Mouse (Mus musculus): Measurements from ENCODE around the gene Capn9. TPM values are rescaled to one million over a fixed set of nuclear protein-coding genes. Genes with fewer than 3 reads are reported as not detected.
A peak's percentile ranks its signal among the peaks of the same experiment; 100 is the strongest.

The Capn9 gene
- total and polyA plus RNA-seq, 3 experiments: 0.10 TPM; not detected in 2

GRCm38 (mm10) chr8:124608239-124608971 lies 32.5 kb downstream of the Capn9 start (continued):
- TF ChIP-seq NELFE (IDR thresholded peaks at IDR 0.05; ENCODE audit: low read depth, low read length) (peak; percentile 15; the same call in 1 of the 2 replicates), POLR2AphosphoS2 (IDR thresholded peaks at IDR 0.05; ENCODE audit: low read depth, low read length) (no peak), POLR2A (IDR thresholded peaks at IDR 0.05; ENCODE audit: low read depth, low read length) (no peak), CTCF (conservative IDR thresholded peaks at IDR 0.05 in 1 of 2, IDR thresholded peaks at IDR 0.05 in 1 of 2; ENCODE audit: low read depth in 2 of 2, low read length in 2 of 2) (peak; percentile 52 to 82), E2F4 (IDR thresholded peaks at IDR 0.05; ENCODE audit: insufficient replicate concordance, low read depth, low read length) (no peak), RCOR1 (conservative IDR thresholded peaks at IDR 0.05; ENCODE audit: low read depth, low read length) (no peak), SIN3A (IDR thresholded peaks at IDR 0.05; ENCODE audit: low read length) (no peak), MAX (IDR thresholded peaks at IDR 0.05; ENCODE audit: low read length) (peak; percentile 24; the same call in 1 of the 2 replicates)

- no peaks in the 10 kb centered on the region for H3K9me3 ChIP-seq (replicated peaks; ENCODE audit: low read length)
- dilution Hi-C loops (cut with MboI; ENCODE audit: extremely low pct_ligation_motif_present, extremely low pct_unique_long_range_greater_than_20kb, low sequenced_read_pairs) (no loop called here), in situ Hi-C loops (cut with MboI; ENCODE audit: low pct_ligation_motif_present, low pct_unique_long_range_greater_than_20kb, low sequenced_read_pairs) (no loop called here)
- peaks cover 0 to 6% of the 10 kb centered on the region in 2 experiments; a peak in 1 of 4 replicates for H3K4me1 ChIP-seq (ENCODE audit: control insufficient read depth in 1 of 2, insufficient read depth in 2 of 2)
- no peaks in the 10 kb centered on the region for H3K79me2 ChIP-seq (replicated peaks; ENCODE audit: control insufficient read depth, extremely low read depth, insufficient read depth, poor library complexity, severe bottlenecking)
- no peak overlapping the region for H3K4me3 ChIP-seq (replicated peaks in 1 of 3; ENCODE audit: low read depth in 2 of 3, low read length in 2 of 3, poor library complexity in 1 of 3)
- TF ChIP-seq MAZ (IDR thresholded peaks at IDR 0.05; ENCODE audit: low read depth, low read length) (no peak), ZMIZ1 (IDR thresholded peaks at IDR 0.05; ENCODE audit: low read depth, low read length) (no peak), USF1 (IDR thresholded peaks at IDR 0.05; ENCODE audit: low read depth, low read length) (no peak)
- no peaks in the 10 kb centered on the region for H3K36me3 ChIP-seq (replicated peaks in 1 of 2; ENCODE audit: control insufficient read depth in 1 of 2, insufficient read depth in 1 of 2, low read length in 1 of 2)
- H3K27me3 ChIP-seq (replicated peaks): peaks cover 81% of the 10 kb centered on the region
- no peak for DNase-seq (ENCODE audit: extremely low read depth)
- no peak overlapping the region; the same call in 1 of the 2 replicates for H3K4me2 ChIP-seq (ENCODE audit: insufficient read depth, low read depth, poor library complexity, severe bottlenecking)
- H3K27ac ChIP-seq (ENCODE audit: insufficient read depth, low read depth): no peak overlapping the region
- H3K9ac ChIP-seq (ENCODE audit: insufficient read depth, low read depth): no peak overlapping the region
Observed at GRCm38 (mm10) chr8:124608972-124609353, 33.1 kb downstream of the Capn9 start.

- Histone ChIP-seq H3K4me3 (replicated peaks in 1 of 3; ENCODE audit: low read depth in 2 of 3, low read length in 2 of 3, poor library complexity in 1 of 3) (no peak overlapping the region), H3K4me2 (ENCODE audit: insufficient read depth, low read depth, poor library complexity, severe bottlenecking) (no peak overlapping the region), H3K27ac (ENCODE audit: insufficient read depth, low read depth) (no peak overlapping the region), H3K27me3 (replicated peaks) (peaks cover 51% of the 10 kb centered on the region), H3K36me3 (replicated peaks in 1 of 2; ENCODE audit: control insufficient read depth in 1 of 2, insufficient read depth in 1 of 2, low read length in 1 of 2) (no peaks in the 10 kb centered on the region), H3K79me2 (replicated peaks; ENCODE audit: control insufficient read depth, extremely low read depth, insufficient read depth, poor library complexity, severe bottlenecking) (no peaks in the 10 kb centered on the region), H3K9me3 (replicated peaks; ENCODE audit: low read length) (no peaks in the 10 kb centered on the region), H3K4me1 (ENCODE audit: control insufficient read depth in 1 of 2, insufficient read depth in 2 of 2) (no peaks in the 10 kb centered on the region), H3K9ac (ENCODE audit: insufficient read depth, low read depth) (no peak overlapping the region)
- in situ Hi-C loops (cut with MboI; ENCODE audit: low pct_ligation_motif_present, low pct_unique_long_range_greater_than_20kb, low sequenced_read_pairs): no loop called here
- no peak for DNase-seq (ENCODE audit: extremely low read depth)
- TF ChIP-seq NRF1 (IDR thresholded peaks at IDR 0.05; ENCODE audit: low read depth, low read length) (no peak), ZC3H11A (IDR thresholded peaks at IDR 0.05; ENCODE audit: low read depth, low read length) (no peak), ZMIZ1 (IDR thresholded peaks at IDR 0.05; ENCODE audit: low read depth, low read length) (no peak), ZKSCAN1 (IDR thresholded peaks at IDR 0.05; ENCODE audit: borderline replicate concordance, low read depth, low read length) (no peak), SMC3 (IDR thresholded peaks at IDR 0.05; ENCODE audit: low read depth, low read length) (no peak), IRF4 (IDR thresholded peaks at IDR 0.05; ENCODE audit: low read depth, low read length) (no peak), POLR2A (IDR thresholded peaks at IDR 0.05; ENCODE audit: low read depth, low read length) (no peak), JUN (IDR thresholded peaks at IDR 0.05; ENCODE audit: insufficient read depth, low read depth, low read length) (no peak), MAFK (IDR thresholded peaks at IDR 0.05; ENCODE audit: insufficient replicate concordance, low read length) (no peak), MYC (IDR thresholded peaks at IDR 0.05; ENCODE audit: low read depth, low read length) (no peak), MAX (IDR thresholded peaks at IDR 0.05; ENCODE audit: low read length) (no peak), NELFE (IDR thresholded peaks at IDR 0.05; ENCODE audit: low read depth, low read length) (no peak), CHD1 (IDR thresholded peaks at IDR 0.05; ENCODE audit: low read depth, low read length) (no peak), CTCF (conservative IDR thresholded peaks at IDR 0.05 in 1 of 2, IDR thresholded peaks at IDR 0.05 in 1 of 2; ENCODE audit: low read depth in 2 of 2, low read length in 2 of 2) (no peak), USF1 (IDR thresholded peaks at IDR 0.05; ENCODE audit: low read depth, low read length) (no peak), RAD21 (IDR thresholded peaks at IDR 0.05; ENCODE audit: low read depth, low read length) (no peak), CHD2 (IDR thresholded peaks at IDR 0.05; ENCODE audit: low read length) (no peak), ZNF384 (IDR thresholded peaks at IDR 0.05; ENCODE audit: low read depth, low read length) (no peak), RCOR1 (conservative IDR thresholded peaks at IDR 0.05; ENCODE audit: low read depth, low read length) (no peak), GABPA (IDR thresholded peaks at IDR 0.05; ENCODE audit: insufficient replicate concordance, low read depth, low read length) (no peak)
- dilution Hi-C loops (cut with MboI; ENCODE audit: extremely low pct_ligation_motif_present, extremely low pct_unique_long_range_greater_than_20kb, low sequenced_read_pairs): no loop called here
Observed at GRCm38 (mm10) chr8:124614325-124614724, 38.4 kb downstream of the Capn9 start.

Measured in CH12.LX (cell line).